Mouse (Mus musculus) embryonic facial prominence, embryonic 11.5 days (tissue): Measurements from ENCODE around the gene Ednrb. TPM values are rescaled to one million over a fixed set of nuclear protein-coding genes. Genes with fewer than 3 reads are reported as not detected.

Experiments
- ATAC-seq: fragments of 200-750 bp; cut with Nextera tagmentation; replicated peaks from 2 replicates; pipeline ENCODE4 v1.8.0; 2017; ENCODE audit warnings: low read depth; ENCODE audit not compliant: insufficient number of reproducible peaks, low FRiP score, low TSS enrichment
- DNase-seq: peaks from one replicate; pipeline ENCODE4 v3.0.0-alpha.2; 2015; ENCODE audit warnings: low spot score
- H3K27ac ChIP-seq: fragments of 300-500 bp; sonication (generic); replicated peaks from 2 replicates; pipeline ENCODE4 v1.5.1; 2014; ENCODE audit warnings: mild to moderate bottlenecking, low read depth, low read length, control low read depth
- H3K27me3 ChIP-seq: fragments of 300-500 bp; sonication (generic); 2 replicates; pipeline ENCODE4 v1.6.1; 2014; ENCODE audit warnings: mild to moderate bottlenecking, low read length, moderate library complexity, mixed read lengths; ENCODE audit not compliant: control insufficient read depth, insufficient read depth
- H3K36me3 ChIP-seq: fragments of 300-500 bp; sonication (generic); replicated peaks from 2 replicates; pipeline ENCODE4 v1.6.1; 2014; ENCODE audit warnings: low read depth, mild to moderate bottlenecking, low read length, moderate library complexity, mixed read lengths; ENCODE audit not compliant: control insufficient read depth, insufficient read depth
- H3K4me1 ChIP-seq: fragments of 300-500 bp; sonication (generic); 2 replicates; pipeline ENCODE4 v1.6.1; 2014; ENCODE audit warnings: low read length, mixed read lengths; ENCODE audit not compliant: control insufficient read depth, insufficient read depth
- H3K4me2 ChIP-seq: fragments of 300-500 bp; sonication (generic); 2 replicates; pipeline ENCODE4 v1.6.1; 2014; ENCODE audit warnings: low read depth, mild to moderate bottlenecking, control low read depth, low read length, moderate library complexity
- H3K4me3 ChIP-seq: fragments of 300-500 bp; sonication (generic); 2 replicates; pipeline ENCODE4 v1.5.1; 2014; ENCODE audit warnings: low read depth, low read length, control low read depth
- H3K9ac ChIP-seq: fragments of 300-500 bp; sonication (generic); replicated peaks from 2 replicates; pipeline ENCODE4 v1.6.1; 2014; ENCODE audit warnings: mild to moderate bottlenecking, control low read depth, low read length
- H3K9me3 ChIP-seq: fragments of 300-500 bp; sonication (generic); replicated peaks from 2 replicates; pipeline ENCODE4 v1.6.1; 2016; ENCODE audit warnings: mild to moderate bottlenecking, low read length, inconsistent platforms, mixed read lengths; ENCODE audit not compliant: control insufficient read depth
- WGBS: fragments of 180-500 bp; shearing (Covaris S2); extraction: QIAGEN DNeasy Blood & Tissue Kit; methylation state at CpG from one replicate; pipeline ENCODE4 v1.1.7; 2014; 5-methylcytosine and 5-hydroxymethylcytosine counted together
- polyA plus RNA-seq: library from polyadenylated mRNA; unstranded; fragments of >200 nt; fragmentation: Nextera tagmentation; extraction: Ambion mirVana; gene quantifications from 2 replicates; pipeline ENCODE4 v1.2.1, GENCODE M21; 2014

The Ednrb gene
- polyA plus RNA-seq, 1 experiment from 2014 or later = 38.5 TPM

DNA sequence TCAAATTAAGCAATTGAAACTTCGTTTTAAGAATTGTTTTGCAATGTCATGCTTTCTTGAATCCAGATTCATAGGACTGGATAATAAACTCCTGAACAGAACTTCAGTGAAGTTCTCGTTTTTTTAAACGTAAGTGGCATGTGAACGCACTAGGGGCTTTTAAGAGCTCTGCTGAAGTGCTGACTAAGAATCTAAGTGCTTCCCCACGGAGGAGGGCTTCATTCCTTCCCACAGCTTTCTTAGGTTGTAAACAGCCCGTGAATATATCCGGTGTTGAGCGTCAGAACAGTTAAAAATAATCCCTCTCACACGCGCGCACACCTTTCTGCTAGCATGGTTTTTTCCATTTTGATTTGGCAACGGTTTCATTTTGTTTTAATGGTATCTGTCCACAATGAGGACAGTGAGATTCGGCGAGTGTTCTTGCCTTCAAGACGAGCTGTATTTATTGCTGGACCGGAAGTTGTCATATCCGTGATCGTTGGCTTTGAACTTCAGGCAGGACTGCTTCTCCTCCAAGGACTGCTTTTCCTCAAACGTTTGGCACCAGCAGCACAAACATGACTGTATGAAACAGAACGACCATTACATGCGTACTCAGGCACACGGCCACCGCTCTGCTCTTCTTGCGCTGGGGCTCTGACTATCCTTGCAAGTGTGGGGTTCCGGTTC lies 27.4 kb downstream of the Ednrb start:
- ATAC-seq (no peak), DNase-seq (no peak)
- Histone ChIP-seq H3K9ac (no peak overlapping the region), H3K27ac (no peak overlapping the region), H3K36me3 (no peaks in the 10 kb centered on the region), H3K4me2 (no peak overlapping the region), H3K9me3 (no peaks in the 10 kb centered on the region), H3K4me1 (no peaks in the 10 kb centered on the region), H3K4me3 (no peak overlapping the region), H3K27me3 (no peaks in the 10 kb centered on the region)
- 86% methylated on average over 25 of the region's 25 CpGs for WGBS

DNA sequence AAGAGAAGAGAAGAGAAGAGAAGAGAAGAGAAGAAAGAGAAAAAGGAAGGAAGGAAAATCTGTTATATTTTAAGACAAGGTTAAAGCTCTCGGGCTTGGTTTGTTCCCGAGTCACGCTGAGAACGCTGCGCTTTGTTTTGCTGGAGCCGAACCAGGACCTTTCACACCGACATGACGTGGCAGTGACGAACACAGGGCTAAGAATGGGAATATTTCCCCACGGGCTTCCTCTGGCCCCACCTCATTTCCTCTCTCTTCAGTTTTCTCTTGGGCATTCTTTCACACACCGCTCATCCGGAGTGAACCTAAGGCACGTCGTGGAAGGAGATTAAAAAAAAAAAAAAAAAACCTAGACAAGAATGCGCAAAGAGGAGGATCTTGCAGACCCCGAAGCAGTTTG lies 28.7 kb downstream of the Ednrb start:
- Histone ChIP-seq H3K27ac (no peak overlapping the region), H3K36me3 (no peaks in the 10 kb centered on the region), H3K4me2 (no peak overlapping the region), H3K4me1 (no peaks in the 10 kb centered on the region), H3K9me3 (no peaks in the 10 kb centered on the region), H3K9ac (no peak overlapping the region), H3K4me3 (no peak overlapping the region), H3K27me3 (no peaks in the 10 kb centered on the region)
- no peak for DNase-seq
- WGBS = 64% methylated on average over 16 of the region's 16 CpGs
- ATAC-seq = no peak

DNA sequence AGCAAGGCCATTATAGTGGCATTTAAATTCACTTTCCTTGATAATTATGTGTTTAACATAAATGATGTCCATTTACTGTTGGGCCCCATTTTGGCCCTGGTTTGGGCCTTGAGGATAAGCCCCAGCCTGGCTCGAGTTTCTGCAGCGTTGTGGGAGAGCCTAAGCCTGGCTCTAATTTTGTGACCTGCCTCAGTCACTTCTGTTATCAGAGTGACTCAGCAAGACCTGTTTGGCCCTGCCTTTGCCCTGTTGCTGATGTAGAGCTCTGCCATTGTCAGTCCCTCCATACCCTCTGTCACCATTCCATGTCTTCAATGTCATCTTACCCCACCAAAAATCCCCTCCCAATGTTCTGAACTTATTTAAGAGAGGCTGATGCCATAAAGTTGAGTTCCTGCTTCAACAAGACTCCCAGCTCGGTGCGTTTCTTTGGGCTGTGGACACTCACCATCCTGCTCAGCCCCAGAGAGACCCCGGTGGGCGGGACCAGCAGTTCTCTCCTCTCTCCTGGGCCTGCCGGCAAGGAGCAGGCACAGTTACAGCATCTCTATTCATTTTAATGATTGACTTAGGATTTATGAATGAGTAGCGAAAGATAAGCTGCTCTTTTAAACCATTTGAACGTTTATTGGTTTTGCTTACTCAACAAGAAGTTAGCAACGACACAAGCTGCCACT lies 30.0 kb downstream of the Ednrb start:
- Histone ChIP-seq H3K4me2 (no peak overlapping the region), H3K4me1 (no peaks in the 10 kb centered on the region), H3K4me3 (no peak overlapping the region), H3K36me3 (no peaks in the 10 kb centered on the region), H3K27ac (no peak overlapping the region), H3K9me3 (no peaks in the 10 kb centered on the region), H3K27me3 (no peaks in the 10 kb centered on the region), H3K9ac (no peak overlapping the region)
- DNase-seq (no peak), ATAC-seq (no peak)
- 75% methylated on average over 10 of the region's 10 CpGs for WGBS

DNA sequence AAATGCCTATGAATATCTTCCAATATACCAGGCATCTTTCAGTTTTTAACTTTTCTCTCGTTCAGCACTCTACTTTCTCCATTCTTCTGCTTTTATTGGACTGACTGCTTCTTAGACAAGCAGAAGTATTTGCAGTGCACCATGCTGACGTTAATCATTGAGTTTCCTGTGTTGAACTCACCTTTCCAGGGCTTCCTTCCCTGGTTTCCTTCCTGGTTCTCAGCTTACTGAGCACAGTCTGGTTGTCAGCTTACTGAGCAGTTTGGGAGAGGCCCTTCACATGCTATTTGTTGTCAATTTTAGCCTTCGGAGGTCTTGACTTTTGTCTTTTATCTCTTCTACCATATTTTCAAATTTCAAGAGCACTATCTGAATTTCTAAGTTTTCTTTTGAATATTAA lies 31.0 kb downstream of the Ednrb start:
- Histone ChIP-seq H3K36me3 (no peaks in the 10 kb centered on the region), H3K4me2 (no peak overlapping the region), H3K27ac (no peak overlapping the region), H3K4me3 (no peak overlapping the region), H3K27me3 (no peaks in the 10 kb centered on the region), H3K9ac (no peak overlapping the region), H3K9me3 (no peaks in the 10 kb centered on the region), H3K4me1 (no peaks in the 10 kb centered on the region)
- WGBS = 75% methylated on average over 3 of the region's 3 CpGs
- ATAC-seq (no peak), DNase-seq (no peak)

DNA sequence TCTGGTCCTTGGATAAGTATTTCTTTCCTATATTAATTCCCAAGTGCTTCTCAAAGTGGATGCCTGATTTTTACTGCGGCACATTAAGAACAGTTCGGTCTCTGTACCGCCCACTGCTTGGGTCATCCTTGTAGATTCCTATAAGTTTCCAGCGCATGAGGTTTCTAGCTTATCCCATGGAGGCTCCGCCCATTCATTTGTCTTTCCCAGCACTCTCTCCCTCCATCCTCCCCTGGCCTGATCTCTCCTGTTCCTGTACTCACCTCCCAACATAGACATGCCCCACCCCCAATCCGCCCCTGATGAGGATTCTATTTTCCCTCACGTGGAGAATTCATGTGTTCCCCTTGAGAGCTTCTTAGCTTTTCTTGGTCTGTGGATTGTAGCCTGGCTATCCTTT lies 32.9 kb downstream of the Ednrb start:
- no peak for DNase-seq
- Histone ChIP-seq H3K4me1 (no peaks in the 10 kb centered on the region), H3K36me3 (no peaks in the 10 kb centered on the region), H3K4me3 (no peak overlapping the region), H3K27me3 (no peaks in the 10 kb centered on the region), H3K9ac (no peak overlapping the region), H3K27ac (no peak overlapping the region), H3K9me3 (no peaks in the 10 kb centered on the region), H3K4me2 (no peak overlapping the region)
- no peak for ATAC-seq
- 93% methylated on average over 7 of the region's 7 CpGs for WGBS

DNA sequence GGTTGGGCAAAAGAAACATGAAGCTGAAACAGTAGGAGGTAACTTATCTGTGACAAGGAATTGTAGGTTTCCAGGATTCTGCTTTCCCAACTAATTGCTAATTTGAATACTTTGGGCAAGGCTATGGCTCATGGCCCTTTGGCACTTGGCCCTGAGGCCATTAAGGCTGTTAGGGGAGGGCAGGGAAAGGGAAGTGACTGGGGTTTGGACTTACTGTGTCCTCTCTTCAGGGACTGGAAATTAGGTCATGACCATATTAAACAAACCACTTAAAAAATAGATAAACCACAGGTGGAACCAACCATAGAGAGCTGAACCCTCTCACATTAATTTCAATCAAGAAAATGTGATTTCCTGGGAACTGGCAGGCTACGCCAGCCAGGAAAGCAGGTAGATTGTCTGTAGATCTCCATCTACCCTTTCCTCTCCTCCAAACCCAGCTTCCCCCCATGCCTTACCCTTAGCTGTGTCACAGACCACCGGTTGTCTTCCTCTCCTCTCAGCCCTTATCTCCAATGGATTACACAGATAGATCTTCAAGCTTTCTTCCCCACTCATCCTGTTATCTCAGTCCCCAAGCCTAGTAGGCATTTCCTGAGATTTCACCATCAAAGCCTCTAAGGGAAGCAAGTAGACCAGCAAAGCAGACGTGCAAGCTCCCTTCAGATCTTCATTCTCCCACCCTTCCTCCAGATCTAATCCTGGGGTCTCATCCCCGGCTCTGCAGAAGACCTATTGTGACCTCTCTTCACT lies 40.1 kb downstream of the Ednrb start:
- no peak for ATAC-seq
- Histone ChIP-seq H3K36me3 (no peaks in the 10 kb centered on the region), H3K9ac (no peak overlapping the region), H3K4me3 (no peak overlapping the region), H3K27me3 (no peaks in the 10 kb centered on the region), H3K4me2 (no peak overlapping the region), H3K4me1 (no peaks in the 10 kb centered on the region), H3K9me3 (no peaks in the 10 kb centered on the region), H3K27ac (no peak overlapping the region)
- no peak for DNase-seq
- WGBS = 79% methylated on average over 4 of the region's 4 CpGs

DNA sequence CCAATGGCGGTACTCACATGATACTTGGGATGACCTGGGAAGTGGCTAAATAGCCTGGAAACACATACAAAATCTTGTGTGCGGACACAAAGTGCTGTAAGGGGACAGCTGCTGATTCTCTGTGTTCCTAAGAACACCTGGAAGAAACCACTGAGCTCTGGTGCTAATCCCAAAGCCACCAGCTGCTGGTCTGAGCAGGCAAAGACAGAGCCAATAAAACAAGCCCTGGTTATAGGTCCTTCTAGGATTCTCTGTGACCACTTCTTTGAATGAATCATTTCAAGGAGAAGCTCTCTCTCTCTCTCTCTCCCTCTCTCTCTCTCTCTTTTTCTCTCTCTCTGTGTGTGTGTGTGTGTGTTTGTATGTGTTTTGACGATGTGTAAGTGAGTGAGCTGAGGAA lies 47.1 kb downstream of the Ednrb start:
- H3K9ac ChIP-seq = no peak overlapping the region
- H3K9me3 ChIP-seq = no peaks in the 10 kb centered on the region
- WGBS = 72% methylated on average over 3 of the region's 3 CpGs
- H3K36me3 ChIP-seq = no peaks in the 10 kb centered on the region
- H3K4me2 ChIP-seq = no peak overlapping the region
- ATAC-seq (no peak), DNase-seq (no peak)
- H3K27me3 ChIP-seq = no peaks in the 10 kb centered on the region
- H3K27ac ChIP-seq = no peak overlapping the region
- H3K4me1 ChIP-seq = no peaks in the 10 kb centered on the region
- H3K4me3 ChIP-seq = no peak overlapping the region

DNA sequence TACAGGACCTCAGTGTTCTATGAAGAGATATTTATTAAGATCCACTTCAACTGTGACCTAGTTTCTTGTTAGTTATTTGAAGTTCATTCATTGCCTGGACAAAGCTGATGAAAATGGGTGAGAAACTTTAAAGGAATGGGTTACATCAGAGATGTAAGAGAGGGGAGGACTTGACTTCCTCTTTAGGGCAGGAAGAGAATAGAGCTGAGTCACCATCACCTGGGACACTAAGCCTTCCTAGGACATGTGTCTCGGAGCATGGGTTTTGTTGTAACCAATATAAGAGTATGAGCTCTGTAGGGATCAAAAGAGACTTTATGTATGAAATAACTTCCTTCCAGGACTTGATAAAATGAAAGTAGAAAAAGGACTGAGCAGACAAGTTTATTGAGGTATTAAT lies 48.6 kb downstream of the Ednrb start:
- H3K4me2 ChIP-seq = no peak overlapping the region

More for the DNA sequence above, 48.6 kb downstream of the Ednrb start:
- ATAC-seq (no peak), DNase-seq (no peak)
- no peaks in the 10 kb centered on the region for H3K27me3 ChIP-seq
- 93% methylated on average over 1 of the region's 1 CpGs for WGBS
- no peak overlapping the region for H3K27ac ChIP-seq
- no peaks in the 10 kb centered on the region for H3K4me1 ChIP-seq
- H3K9me3 ChIP-seq = no peaks in the 10 kb centered on the region
- no peaks in the 10 kb centered on the region for H3K36me3 ChIP-seq
- no peak overlapping the region for H3K9ac ChIP-seq
- H3K4me3 ChIP-seq = no peak overlapping the region
